Mouse (Mus musculus) limb, embryonic 10.5 days (tissue): ENCODE data around the gene Dnajb12. TPM values are rescaled to one million over a fixed set of nuclear protein-coding genes. Genes with fewer than 3 reads are reported as not detected.

Experiments used
- DNase-seq: peaks from one replicate; pipeline ENCODE4 v3.0.0-alpha.2; 2017; ENCODE audit warnings: low spot score
- H3K27ac ChIP-seq: fragments of 300-500 bp; sonication (generic); 2 replicates; pipeline ENCODE4 v1.5.1; 2016; ENCODE audit warnings: mild to moderate bottlenecking
- H3K27me3 ChIP-seq: fragments of 300-500 bp; sonication (generic); 2 replicates; pipeline ENCODE4 v1.6.1; 2016; ENCODE audit warnings: low read depth, mild to moderate bottlenecking; ENCODE audit not compliant: poor library complexity, severe bottlenecking
- H3K36me3 ChIP-seq: fragments of 300-500 bp; sonication (generic); 2 replicates; pipeline ENCODE4 v1.6.1; 2016; ENCODE audit warnings: mild to moderate bottlenecking, moderate library complexity
- H3K4me1 ChIP-seq: fragments of 300-500 bp; sonication (generic); 2 replicates; pipeline ENCODE4 v1.6.1; 2016
- H3K4me3 ChIP-seq: fragments of 300-500 bp; sonication (generic); 2 replicates; pipeline ENCODE4 v1.5.1; 2016; ENCODE audit warnings: mild to moderate bottlenecking, moderate library complexity
- H3K9me3 ChIP-seq: fragments of 300-500 bp; sonication (generic); replicated peaks from 2 replicates; pipeline ENCODE4 v1.6.1; 2016; ENCODE audit warnings: mild to moderate bottlenecking
- WGBS: fragments of 180-500 bp; shearing (Covaris S2); methylation state at CpG from one replicate; pipeline ENCODE4 v1.1.7; 2016; 5-methylcytosine and 5-hydroxymethylcytosine counted together
- polyA plus RNA-seq: library from polyadenylated mRNA; unstranded; fragments of >200 nt; fragmentation: Nextera tagmentation; extraction: Ambion mirVana; gene quantifications from 2 replicates; pipeline ENCODE4 v1.2.1, GENCODE M21; 2016

The Dnajb12 gene
- polyA plus RNA-seq, 1 experiment from 2014 or later: 25.8 TPM

DNA sequence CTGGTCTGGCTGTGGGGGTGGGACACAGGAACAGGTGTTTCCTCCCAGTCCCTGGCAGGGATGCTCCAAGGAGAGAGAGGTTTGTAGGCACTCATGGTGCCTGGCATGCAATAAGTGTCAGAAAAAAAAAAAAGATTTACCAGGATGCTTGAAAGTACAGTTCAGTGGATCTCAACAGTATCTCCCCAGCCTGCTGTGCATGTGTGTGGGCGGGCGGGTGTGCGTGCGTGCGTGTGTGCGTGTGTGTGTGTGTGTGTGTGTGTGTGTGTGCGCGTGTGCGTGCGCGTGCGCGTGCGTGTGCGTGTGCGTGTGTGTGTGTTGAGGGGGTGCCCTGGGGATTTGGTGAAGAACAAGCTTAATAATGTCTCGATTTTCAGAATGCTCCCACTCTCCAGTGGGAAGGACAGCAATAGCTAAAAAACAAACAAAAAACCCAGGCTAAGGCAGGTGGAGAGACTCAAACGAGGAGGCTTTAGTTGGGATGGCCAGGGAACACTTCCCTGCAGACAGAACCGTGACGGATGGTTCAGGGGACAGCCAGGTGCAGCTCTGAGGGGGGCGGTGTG is 63.0 kb downstream of the Dnajb12 start:
- Histone ChIP-seq H3K9me3 (no peaks in the 10 kb centered on the region), H3K4me1 (peaks cover 21% of the 10 kb centered on the region), H3K27ac (peak overlapping the region; percentile 80), H3K27me3 (peaks cover 3% of the 10 kb centered on the region), H3K4me3 (peak overlapping the region; percentile 35), H3K36me3 (no peaks in the 10 kb centered on the region)
- no peak for DNase-seq
- WGBS: 53% methylated on average over 21 of the region's 21 CpGs

DNA sequence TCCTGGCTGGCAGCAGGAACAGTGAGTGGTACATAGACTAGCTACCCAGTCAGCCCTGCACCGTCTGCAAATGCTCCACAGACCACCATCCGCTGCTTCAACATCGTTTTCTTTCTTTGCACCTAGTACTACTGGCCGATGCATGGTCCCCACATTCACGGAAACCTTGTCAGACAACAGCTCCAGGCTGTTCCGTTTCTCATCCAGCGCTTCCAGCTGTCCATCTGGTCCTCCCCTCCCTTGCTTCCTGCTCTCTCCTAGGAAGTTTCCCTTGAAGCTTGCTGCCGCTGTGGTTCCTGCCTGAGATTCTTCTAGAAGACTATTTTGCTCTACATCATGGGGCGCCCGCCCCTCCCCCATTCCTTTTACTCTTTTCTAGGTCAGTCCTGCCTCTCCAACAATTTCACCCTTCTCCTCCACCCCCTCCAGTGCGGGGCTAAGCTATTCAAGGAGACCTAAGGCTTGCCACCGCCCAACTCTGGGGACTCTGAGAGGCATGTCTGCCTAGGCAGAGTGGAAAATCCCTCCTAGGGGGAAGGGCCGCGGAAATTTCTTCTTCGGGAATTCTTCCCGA is 63.6 kb downstream of the Dnajb12 start:
- Histone ChIP-seq H3K27me3 (peaks cover 3% of the 10 kb centered on the region), H3K27ac (peak overlapping the region; percentile 80), H3K9me3 (no peaks in the 10 kb centered on the region), H3K4me3 (peak overlapping the region; percentile 35), H3K4me1 (peaks cover 21% of the 10 kb centered on the region), H3K36me3 (no peaks in the 10 kb centered on the region)
- 3% methylated on average over 16 of the region's 16 CpGs for WGBS
- DNase-seq: peak; percentile 68

DNA sequence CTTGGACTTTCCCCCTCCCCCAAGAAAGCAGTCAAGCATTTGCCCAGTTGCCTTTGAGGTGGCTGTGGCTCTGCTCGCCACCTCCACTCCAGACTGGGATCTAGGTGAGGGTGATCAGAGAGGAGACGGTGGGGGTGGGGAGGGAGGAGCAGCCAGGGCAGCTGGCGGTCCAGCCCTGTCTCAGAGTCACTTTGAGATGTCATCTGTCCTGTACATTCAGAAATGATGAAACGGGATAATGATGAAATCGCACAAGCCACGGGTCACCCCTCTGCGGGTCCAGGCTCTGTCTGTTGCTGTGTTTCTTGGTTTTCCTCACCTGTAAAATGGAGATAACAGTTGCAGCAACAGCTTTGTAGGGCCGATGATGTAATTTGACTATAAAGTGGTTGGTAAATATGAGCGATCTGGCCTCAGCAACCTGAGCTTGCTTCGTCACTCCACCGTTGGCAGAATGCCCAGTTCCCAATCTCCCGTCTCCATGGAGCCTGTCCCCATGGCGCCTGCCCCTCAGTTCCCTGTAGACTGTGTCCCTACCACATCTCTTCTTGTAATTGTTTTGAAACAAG is 64.1 kb downstream of the Dnajb12 start:
- Histone ChIP-seq H3K9me3 (no peaks in the 10 kb centered on the region), H3K36me3 (no peaks in the 10 kb centered on the region), H3K27ac (peak overlapping the region; percentile 80), H3K27me3 (peaks cover 3% of the 10 kb centered on the region), H3K4me3 (peak overlapping the region; percentile 35), H3K4me1 (peaks cover 22% of the 10 kb centered on the region)
- WGBS: 67% methylated on average over 13 of the region's 13 CpGs
- DNase-seq: peak; percentile 33

DNA sequence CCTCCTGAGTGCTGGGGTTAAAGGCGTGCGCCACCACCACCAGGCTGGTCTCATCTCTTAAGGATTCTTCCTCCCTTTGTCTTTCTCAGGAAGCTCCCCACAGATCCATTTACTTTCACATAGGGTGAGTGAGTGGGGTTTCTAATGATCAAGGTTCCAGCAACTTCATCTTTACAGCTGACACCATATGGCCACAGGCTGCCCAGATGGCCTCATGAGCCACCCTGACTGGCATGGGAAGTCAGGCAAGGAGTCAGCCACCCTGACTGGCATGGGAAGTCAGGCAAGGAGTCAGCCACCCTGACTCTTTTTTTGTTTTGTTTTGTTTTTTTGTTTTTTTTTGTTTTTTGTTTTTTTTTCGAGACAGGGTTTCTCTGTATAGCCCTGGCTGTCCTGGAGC is 66.1 kb downstream of the Dnajb12 start:
- peaks cover 3% of the 10 kb centered on the region for H3K27me3 ChIP-seq
- DNase-seq: no peak
- H3K36me3 ChIP-seq: peaks cover 15% of the 10 kb centered on the region
- H3K4me1 ChIP-seq: peaks cover 41% of the 10 kb centered on the region
- H3K27ac ChIP-seq: no peak overlapping the region
- no peaks in the 10 kb centered on the region for H3K9me3 ChIP-seq
- H3K4me3 ChIP-seq: no peak overlapping the region
- 85% methylated on average over 3 of the region's 3 CpGs for WGBS

DNA sequence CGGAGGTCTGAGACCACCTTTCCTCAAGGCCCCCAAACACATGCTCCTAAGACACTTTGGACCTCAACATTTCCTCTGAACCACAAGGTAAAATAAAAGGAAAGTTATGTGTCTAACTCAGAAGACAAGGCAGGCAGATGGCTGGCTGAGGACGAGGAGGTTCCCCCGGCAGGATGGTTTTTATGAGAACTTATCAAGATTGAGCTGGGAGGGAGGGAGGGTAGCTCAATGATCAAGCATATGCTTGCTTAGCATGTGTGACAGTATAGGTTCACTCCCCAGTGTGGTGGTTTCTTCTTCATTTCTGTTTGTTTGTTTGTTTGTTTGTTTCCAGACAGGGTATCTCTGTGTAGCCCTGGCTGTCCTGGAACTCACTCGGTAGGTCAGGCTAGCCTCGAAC is 67.0 kb downstream of the Dnajb12 start:
- Histone ChIP-seq H3K36me3 (peaks cover 17% of the 10 kb centered on the region), H3K4me1 (peaks cover 50% of the 10 kb centered on the region), H3K27ac (no peak overlapping the region), H3K4me3 (no peak overlapping the region), H3K9me3 (no peaks in the 10 kb centered on the region), H3K27me3 (peaks cover 3% of the 10 kb centered on the region)
- WGBS: 93% methylated on average over 5 of the region's 5 CpGs
- no peak for DNase-seq

DNA sequence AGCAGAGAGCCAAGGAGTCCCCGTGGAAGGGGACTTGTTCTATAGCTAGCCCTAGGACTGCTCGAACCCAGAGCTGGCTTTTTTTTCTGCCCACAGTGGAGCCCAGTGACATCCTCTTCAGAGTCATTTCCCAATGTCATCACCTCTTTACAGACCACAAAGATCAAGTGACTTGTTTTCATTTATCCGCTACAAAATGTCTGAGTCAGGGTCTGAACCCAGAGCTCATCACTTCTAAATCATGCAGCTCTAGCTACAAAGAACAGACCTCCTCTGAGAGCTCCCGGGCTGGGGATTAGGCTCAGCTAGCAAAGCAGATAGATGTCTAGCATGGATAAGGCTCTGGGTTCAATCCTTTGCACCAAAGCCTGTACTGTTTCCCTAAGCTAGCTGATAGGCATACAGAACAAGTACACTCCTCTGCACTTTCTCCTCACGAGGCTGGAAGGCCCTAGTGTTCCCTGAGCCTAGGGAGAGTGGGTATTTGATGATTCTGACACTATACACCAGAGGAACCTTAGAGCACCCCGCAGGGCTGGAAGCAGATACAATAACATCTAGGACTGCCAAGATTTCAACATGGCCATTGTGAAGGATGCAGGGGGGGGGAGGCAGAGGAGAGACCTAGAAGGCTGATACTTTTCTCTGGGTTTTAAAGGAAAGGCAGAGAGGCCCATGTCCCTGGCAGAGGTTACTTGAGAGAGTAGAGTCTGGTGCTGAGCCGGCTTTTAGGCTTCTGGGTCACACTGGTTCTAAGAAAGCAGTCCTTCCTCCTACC is 68.1 kb downstream of the Dnajb12 start:
- no peak overlapping the region for H3K27ac ChIP-seq
- 73% methylated on average over 7 of the region's 7 CpGs for WGBS

DNA sequence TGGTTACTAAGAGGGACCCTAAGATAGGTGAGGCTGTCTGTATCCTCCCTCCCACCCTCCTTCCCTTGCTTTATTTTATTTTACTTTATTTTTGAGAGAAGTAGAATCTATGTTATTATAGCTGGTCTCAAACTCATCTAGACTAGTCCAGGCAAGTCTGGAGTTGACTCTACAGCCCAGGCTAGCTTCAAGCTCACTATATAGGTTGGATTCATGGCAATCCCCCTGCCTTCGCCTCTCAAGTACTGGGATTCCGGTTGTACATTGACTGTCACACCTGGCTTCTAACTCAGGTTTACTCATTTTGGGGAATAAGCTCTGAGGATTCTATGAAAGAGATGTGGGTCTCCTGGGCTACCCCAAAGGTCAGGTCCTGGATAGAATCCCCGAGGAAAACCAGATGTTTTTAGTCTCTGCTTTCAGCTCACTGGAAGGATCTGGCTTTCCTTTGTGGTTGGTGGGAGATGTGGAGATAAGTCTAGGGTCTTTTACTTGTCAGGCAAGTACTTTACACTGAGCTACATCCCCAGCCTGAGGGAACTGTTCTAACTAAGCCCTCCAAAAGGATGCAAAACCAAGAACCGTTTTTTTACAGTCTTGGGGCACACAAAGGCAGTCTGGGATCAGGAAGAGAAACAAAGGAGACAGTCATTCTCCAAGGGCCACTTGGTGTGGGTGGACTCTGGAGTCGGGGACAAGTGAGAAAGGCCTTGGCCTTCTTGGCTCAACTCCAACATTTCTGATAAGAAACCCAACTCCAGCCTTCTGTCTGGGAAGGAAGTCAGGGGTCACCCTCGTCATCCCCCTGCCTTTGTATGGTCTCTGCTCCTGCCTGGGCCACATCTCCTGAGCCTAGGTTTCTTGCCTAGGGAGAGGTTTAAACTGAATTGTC is 69.3 kb downstream of the Dnajb12 start:
- whole genome bisulfite sequencing: 64% methylated on average over 6 of the region's 6 CpGs
- peak overlapping the region; percentile 43 for H3K27ac ChIP-seq
- peaks cover 3% of the 10 kb centered on the region; the same call in 1 of the 2 replicates for H3K27me3 ChIP-seq
- H3K9me3 ChIP-seq: no peaks in the 10 kb centered on the region
- no peak for DNase-seq
- H3K4me1 ChIP-seq: peaks cover 46% of the 10 kb centered on the region
- peak overlapping the region; percentile 73 for H3K4me3 ChIP-seq
- H3K36me3 ChIP-seq: peaks cover 17% of the 10 kb centered on the region

More for the DNA sequence above, 68.1 kb downstream of the Dnajb12 start:
- peaks cover 17% of the 10 kb centered on the region for H3K36me3 ChIP-seq
- peaks cover 48% of the 10 kb centered on the region for H3K4me1 ChIP-seq
- H3K4me3 ChIP-seq: no peak overlapping the region
- H3K27me3 ChIP-seq: peaks cover 3% of the 10 kb centered on the region; the same call in 1 of the 2 replicates
- no peak for DNase-seq
- no peaks in the 10 kb centered on the region for H3K9me3 ChIP-seq

Other genes with a start within 250 kb of the Dnajb12 start
- 38.6 and 52.4 TPM in 2 replicates for gene Micu1, start 177.1 kb upstream of the Dnajb12 start, polyA plus RNA-seq
- gene Ddit4, start 72.3 kb downstream of the Dnajb12 start, polyA plus RNA-seq: 30.3 and 58.7 TPM in 2 replicates
- gene Ascc1, start 123.2 kb downstream of the Dnajb12 start, polyA plus RNA-seq: 32.1 and 36.5 TPM in 2 replicates
- 103 and 111 TPM in 2 replicates for gene Anapc16, start 123.6 kb downstream of the Dnajb12 start, polyA plus RNA-seq
- gene Spock2, start 226.7 kb downstream of the Dnajb12 start, polyA plus RNA-seq: 1.1 and 2.0 TPM in 2 replicates